30 mouse cellular contexts compared by ENCODE assay signal in the genomic region with DNA sequence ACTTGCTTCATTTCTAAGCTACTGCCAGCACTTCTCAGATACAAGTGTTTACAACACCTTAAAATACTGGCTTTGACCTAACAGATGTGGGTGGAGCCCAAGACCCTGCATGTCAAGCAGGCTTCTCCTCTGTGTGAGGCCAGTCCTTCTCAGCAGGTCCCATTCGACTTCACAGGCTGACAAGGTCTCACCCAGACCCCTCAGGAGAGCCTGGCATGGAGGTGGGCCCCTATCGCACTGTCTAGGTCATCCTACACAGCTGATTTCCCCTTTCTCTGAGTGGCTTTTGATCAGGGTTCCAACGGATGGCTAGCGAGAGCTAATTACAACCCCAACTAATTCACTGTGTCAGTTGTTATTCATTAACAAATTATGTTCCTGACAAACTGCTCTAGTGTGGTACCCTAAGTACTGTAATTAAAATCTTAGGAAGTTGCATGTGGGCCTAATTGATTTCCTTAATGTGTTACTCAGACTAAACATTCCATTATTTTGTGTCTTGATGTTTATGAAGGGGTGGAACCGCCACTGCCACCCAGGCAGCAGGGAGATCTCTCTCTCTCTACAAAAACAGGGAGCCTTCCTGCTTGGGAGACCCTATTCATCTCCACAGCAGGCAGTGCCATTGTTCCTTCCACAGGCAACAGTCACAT.
A peak's percentile ranks its signal among the peaks of the same experiment; 100 is the strongest.
DNase-seq lines count a peak whose midpoint lies in the region; ATAC-seq lines count a peak whose summit lies in the region.
"Had no signal": no experiment of that assay in that cellular context is flagged by ENCODE, and none has a peak within 500 bp of the region (broad histone marks: within the 10 kb centered on the region; RNA-seq: fewer than 3 reads in every experiment).

No protein-coding gene starts in this region.

- H3K4me1 ChIP-seq in forebrain, embryonic 14.5 days (ENCODE audit: control insufficient read depth, insufficient read depth, low read length) = peaks cover 5% of the 10 kb centered on the region; the same call in 1 of the 2 replicates
- H3K4me1 ChIP-seq in forebrain, embryonic 12.5 days = peaks cover 13% of the 10 kb centered on the region
- H3K4me1 ChIP-seq in kidney, embryonic 16.5 days (ENCODE audit: insufficient read depth, low read length) = no peaks in the 10 kb centered on the region
- H3K4me1 ChIP-seq: embryonic facial prominence, embryonic 13.5 days; intestine, embryonic 15.5 days; liver, embryonic 13.5 days; lung, embryonic 15.5 days; neural tube, embryonic 15.5 days had no signal

- ATAC-seq in forebrain, embryonic 14.5 days = peak; percentile 32; the same call in 1 of the 2 replicates
- ATAC-seq in forebrain, embryonic 12.5 days (ENCODE audit: low FRiP score) = no peak
- ATAC-seq in kidney, embryonic 16.5 days (ENCODE audit: low FRiP score, low TSS enrichment) = peak; percentile 71
- ATAC-seq: activated CD4-positive, CD25-positive, alpha-beta regulatory T cell, adult 4 months; CD4-positive, CD25-positive, alpha-beta regulatory T cell, adult 4 months; intestine, embryonic 15.5 days; midbrain, embryonic 16.5 days; Patski had no signal

- DNase-seq in forebrain, embryonic 14.5 days (ENCODE audit: low spot score) = peak; percentile 55
- no peak for DNase-seq in kidney, adult 8-10 months
- DNase-seq in R1 (ENCODE audit: low read depth, low spot score) = peak; percentile 16
- DNase-seq in retina, embryonic 14.5 days (ENCODE audit: low spot score) = peak; percentile 72
- DNase-seq in ovary, postnatal 10 days (ENCODE audit: low spot score) = no peak
- DNase-seq: adrenal gland, adult 8-10 months; cerebellum, adult 18-20 months; cerebellum, postnatal 14 days; gastrocnemius, postnatal 36 days; heart, adult 2 months; heart, postnatal 14 days; liver, embryonic 13.5 days; lung, postnatal 4 days; right cerebral cortex, postnatal 25 days; thymus, postnatal 14 days had no signal

- no peak overlapping the region for H3K9ac ChIP-seq in forebrain, embryonic 14.5 days (ENCODE audit: low read length)
- H3K9ac ChIP-seq in forebrain, embryonic 12.5 days = no peak overlapping the region
- no peak overlapping the region for H3K9ac ChIP-seq in kidney, embryonic 16.5 days (replicated peaks; ENCODE audit: low read length)
- H3K9ac ChIP-seq: embryonic facial prominence, embryonic 13.5 days; heart, embryonic 13.5 days; hindbrain, embryonic 14.5 days; intestine, embryonic 15.5 days; liver, embryonic 13.5 days; lung, embryonic 15.5 days; neural tube, embryonic 15.5 days had no signal

- peaks cover 8% of the 10 kb centered on the region; the same call in 1 of the 2 replicates for H3K27me3 ChIP-seq in forebrain, embryonic 14.5 days (replicated peaks; ENCODE audit: control insufficient read depth, insufficient read depth, low read length)
- H3K27me3 ChIP-seq in forebrain, embryonic 12.5 days = peaks cover 36% of the 10 kb centered on the region
- H3K27me3 ChIP-seq in kidney, embryonic 16.5 days (ENCODE audit: insufficient read depth, low read length) = no peaks in the 10 kb centered on the region
- H3K27me3 ChIP-seq: embryonic facial prominence, embryonic 13.5 days; heart, embryonic 13.5 days; intestine, embryonic 15.5 days; liver, embryonic 13.5 days; lung, embryonic 15.5 days; neural tube, embryonic 15.5 days; Patski had no signal

- H3K9me3 ChIP-seq in forebrain, embryonic 14.5 days (replicated peaks; ENCODE audit: control insufficient read depth, low read length) = no peaks in the 10 kb centered on the region
- H3K9me3 ChIP-seq in forebrain, embryonic 12.5 days = no peaks in the 10 kb centered on the region
- H3K9me3 ChIP-seq in kidney, embryonic 16.5 days (ENCODE audit: low read length) = no peaks in the 10 kb centered on the region
- H3K9me3 ChIP-seq: embryonic facial prominence, embryonic 13.5 days; heart, embryonic 13.5 days; intestine, embryonic 15.5 days; liver, embryonic 13.5 days; lung, embryonic 15.5 days; neural tube, embryonic 15.5 days had no signal

- H3K27ac ChIP-seq in forebrain, embryonic 14.5 days (ENCODE audit: low read depth, low read length) = no peak overlapping the region
- H3K27ac ChIP-seq in forebrain, embryonic 12.5 days = no peak overlapping the region
- no peak overlapping the region for H3K27ac ChIP-seq in kidney, embryonic 16.5 days (ENCODE audit: low read length)
- H3K27ac ChIP-seq: embryonic facial prominence, embryonic 13.5 days; heart, adult 2 months; heart, embryonic 13.5 days; hindbrain, embryonic 14.5 days; intestine, embryonic 15.5 days; kidney, postnatal 0 days; left cerebral cortex, adult 2 months; liver, embryonic 13.5 days; lung, embryonic 15.5 days; neural tube, embryonic 15.5 days had no signal

- no peak overlapping the region for H3K4me2 ChIP-seq in forebrain, embryonic 14.5 days (ENCODE audit: low read length)
- no peak overlapping the region for H3K4me2 ChIP-seq in forebrain, embryonic 12.5 days
- H3K4me2 ChIP-seq in kidney, embryonic 16.5 days (replicated peaks; ENCODE audit: low read depth, low read length) = no peak overlapping the region
- H3K4me2 ChIP-seq: embryonic facial prominence, embryonic 13.5 days; heart, embryonic 13.5 days; hindbrain, embryonic 14.5 days; intestine, embryonic 15.5 days; liver, embryonic 13.5 days; lung, embryonic 15.5 days; neural tube, embryonic 15.5 days had no signal

- no peak overlapping the region for H3K4me3 ChIP-seq in forebrain, embryonic 14.5 days (ENCODE audit: low read depth, low read length)
- no peak overlapping the region for H3K4me3 ChIP-seq in forebrain, embryonic 12.5 days (replicated peaks)
- H3K4me3 ChIP-seq in kidney, embryonic 16.5 days (ENCODE audit: low read length) = no peak overlapping the region
- H3K4me3 ChIP-seq: embryonic facial prominence, embryonic 13.5 days; heart, adult 2 months; heart, embryonic 13.5 days; intestine, embryonic 15.5 days; left cerebral cortex, adult 2 months; liver, embryonic 13.5 days; lung, embryonic 15.5 days; myocyte; neural tube, embryonic 15.5 days had no signal

- WGBS in forebrain, embryonic 14.5 days = 2% methylated on average over 5 of the region's 5 CpGs
- WGBS in forebrain, embryonic 12.5 days = 3% methylated on average over 5 of the region's 5 CpGs
- 18% methylated on average over 5 of the region's 5 CpGs for WGBS in kidney, embryonic 16.5 days

- no peaks in the 10 kb centered on the region for H3K36me3 ChIP-seq in forebrain, embryonic 14.5 days (ENCODE audit: control insufficient read depth, insufficient read depth, low read length)
- no peaks in the 10 kb centered on the region for H3K36me3 ChIP-seq in forebrain, embryonic 12.5 days (replicated peaks)
- H3K36me3 ChIP-seq in kidney, embryonic 16.5 days (ENCODE audit: insufficient read depth, low read length) = no peaks in the 10 kb centered on the region
- H3K36me3 ChIP-seq: embryonic facial prominence, embryonic 13.5 days; heart, embryonic 13.5 days; intestine, embryonic 15.5 days; liver, embryonic 13.5 days; lung, embryonic 15.5 days; neural tube, embryonic 15.5 days had no signal

Comparison
In these comparisons a context has a peak if more than half of its experiments do, and no peak if none do; other contexts are left out.
1. DNase-seq: peak in forebrain, embryonic 14.5 days (single experiment), R1 (single experiment) and retina, embryonic 14.5 days (single experiment); none in kidney, adult 8-10 months (0 of 2) and ovary, postnatal 10 days (single experiment).